Mouse (Mus musculus): ENCODE measurements around the gene Col17a1.

The Col17a1 gene

DNA sequence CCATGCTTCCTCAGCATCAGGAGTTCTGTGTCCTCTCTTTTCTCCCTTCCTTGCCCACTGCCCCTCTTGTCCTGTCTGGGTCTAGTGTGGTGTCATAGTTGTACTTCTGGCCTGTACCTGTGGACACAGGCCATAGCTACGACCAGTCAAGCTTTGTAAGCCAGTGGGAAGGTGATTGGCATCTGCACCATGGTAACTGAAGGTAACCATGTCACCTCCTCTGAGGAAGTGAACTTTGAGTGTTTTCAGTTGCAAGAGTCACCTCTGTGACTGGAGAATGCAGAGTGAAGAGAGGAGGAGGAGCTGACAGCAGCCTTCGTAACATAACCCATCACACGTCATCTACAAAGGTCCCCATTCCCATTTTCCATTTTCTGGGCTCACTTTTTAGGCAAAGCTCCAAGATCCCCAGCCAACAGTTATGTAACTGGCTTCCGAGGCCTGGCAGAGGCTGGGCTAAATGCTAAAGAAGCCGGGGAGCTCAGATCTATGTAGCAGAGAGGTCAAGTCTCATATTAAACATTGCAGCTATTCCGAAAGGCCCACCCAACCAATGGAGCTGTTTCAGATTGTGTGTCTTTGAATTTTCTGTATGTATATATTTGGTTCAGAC, 45.3 kb downstream of the Col17a1 start:
- no peak for TF ChIP-seq GATA4 (IDR thresholded peaks at IDR 0.05; ENCODE audit: insufficient replicate concordance, low read length)

DNA sequence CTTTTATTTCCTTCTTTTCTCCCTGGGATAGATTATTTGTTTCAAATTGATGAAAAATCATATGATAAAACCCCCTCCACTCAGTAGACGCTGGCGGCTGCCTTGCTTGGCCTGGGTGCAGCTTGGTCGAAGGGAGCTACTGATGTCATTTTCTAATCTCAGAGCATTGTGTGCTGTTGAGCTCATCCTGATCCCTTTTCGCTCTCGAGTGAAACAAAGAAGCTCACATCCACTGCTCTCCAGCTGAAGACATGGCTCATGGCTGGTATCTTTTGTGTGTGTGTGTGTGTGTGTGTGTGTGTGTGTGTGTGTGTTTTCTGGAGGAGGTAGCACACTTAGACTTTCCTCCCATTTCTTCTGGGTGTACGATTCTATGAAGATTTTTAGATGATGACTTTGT, 46.3 kb downstream of the Col17a1 start:
- TF ChIP-seq GATA4 (IDR thresholded peaks at IDR 0.05; ENCODE audit: insufficient replicate concordance, low read length), result no peak

DNA sequence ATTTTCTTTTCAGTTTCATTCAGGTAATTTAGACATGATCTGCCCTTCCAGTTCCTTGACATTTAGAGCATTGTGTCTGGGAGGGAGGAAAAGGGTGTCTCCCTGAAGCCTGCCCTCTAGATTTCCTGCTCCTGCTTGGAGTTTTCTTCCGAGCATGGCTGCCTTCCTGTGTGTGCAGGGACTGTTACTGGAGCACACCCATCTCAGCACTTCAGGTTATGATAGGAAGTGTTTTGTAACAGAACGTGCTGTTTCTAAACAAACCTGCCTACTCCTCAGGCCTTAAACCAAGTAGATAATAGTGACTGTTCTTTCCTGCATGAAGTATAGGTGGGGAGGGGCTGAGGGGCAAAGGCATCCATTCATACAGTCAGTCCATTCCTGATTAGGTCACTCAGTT, 48.0 kb downstream of the Col17a1 start:
- no peak for TF ChIP-seq GATA4 (IDR thresholded peaks at IDR 0.05; ENCODE audit: insufficient replicate concordance, low read length)

DNA sequence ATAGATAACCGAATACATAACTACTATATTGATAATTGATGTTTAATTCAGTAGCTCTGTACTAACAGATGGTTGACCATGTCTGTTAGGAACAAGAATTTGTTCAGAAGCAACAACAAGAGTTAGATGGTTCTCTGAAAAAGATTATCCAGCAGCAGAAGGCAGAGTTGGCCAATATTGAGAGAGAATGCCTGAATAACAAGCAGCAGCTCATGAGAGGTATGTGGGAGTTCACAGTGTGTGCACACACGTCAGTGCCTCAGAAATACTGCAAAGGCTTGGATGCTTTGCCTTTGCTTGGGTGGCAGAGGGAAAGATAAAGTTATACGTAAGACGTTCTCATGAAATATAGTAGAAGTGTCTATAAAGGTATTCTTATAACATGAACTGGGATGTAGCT, 56.5 kb downstream of the Col17a1 start:
- no peak for TF ChIP-seq GATA4 (IDR thresholded peaks at IDR 0.05; ENCODE audit: insufficient replicate concordance, low read length)

DNA sequence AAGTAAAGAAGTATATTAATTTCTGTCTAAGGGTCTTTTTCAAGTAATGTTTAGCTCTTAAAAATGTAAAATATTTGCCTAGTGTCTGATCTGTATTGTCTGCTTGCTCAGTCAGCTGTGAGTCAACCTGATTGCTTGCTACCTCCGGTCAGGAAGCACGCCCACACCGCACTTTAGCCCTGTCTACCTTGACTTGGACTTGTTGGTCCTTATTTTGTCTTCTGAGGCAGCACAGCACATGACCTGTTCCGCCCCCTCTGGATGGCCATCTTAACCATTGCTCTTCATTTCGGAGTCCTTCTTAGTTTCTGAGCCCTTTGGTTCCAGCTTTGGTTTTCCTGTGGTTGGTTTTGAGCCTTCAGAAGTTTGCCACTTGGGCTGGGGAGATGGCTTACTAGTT, 60.1 kb downstream of the Col17a1 start:
- no peak for TF ChIP-seq GATA4 (IDR thresholded peaks at IDR 0.05; ENCODE audit: insufficient replicate concordance, low read length)

DNA sequence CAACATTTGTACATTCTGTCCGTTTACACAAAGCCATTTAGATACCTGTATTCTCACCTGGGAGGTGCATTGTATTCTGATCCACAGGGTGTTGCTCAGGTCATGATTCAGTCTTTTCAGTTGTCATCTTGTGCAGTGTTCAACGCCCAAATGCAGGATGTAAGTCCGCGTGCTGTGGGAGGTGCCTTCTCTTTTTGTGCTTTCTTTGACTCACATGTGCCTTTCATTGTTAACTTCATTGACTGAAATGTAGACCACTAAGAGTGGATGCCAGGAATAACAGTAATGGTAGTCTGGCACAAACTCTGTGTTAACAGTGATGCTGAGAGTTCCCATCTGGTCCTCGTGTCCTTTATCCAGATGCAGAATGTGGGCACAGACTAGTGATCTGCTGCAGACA, 61.5 kb downstream of the Col17a1 start:
- TF ChIP-seq GATA4 (IDR thresholded peaks at IDR 0.05; ENCODE audit: insufficient replicate concordance, low read length), result no peak

DNA sequence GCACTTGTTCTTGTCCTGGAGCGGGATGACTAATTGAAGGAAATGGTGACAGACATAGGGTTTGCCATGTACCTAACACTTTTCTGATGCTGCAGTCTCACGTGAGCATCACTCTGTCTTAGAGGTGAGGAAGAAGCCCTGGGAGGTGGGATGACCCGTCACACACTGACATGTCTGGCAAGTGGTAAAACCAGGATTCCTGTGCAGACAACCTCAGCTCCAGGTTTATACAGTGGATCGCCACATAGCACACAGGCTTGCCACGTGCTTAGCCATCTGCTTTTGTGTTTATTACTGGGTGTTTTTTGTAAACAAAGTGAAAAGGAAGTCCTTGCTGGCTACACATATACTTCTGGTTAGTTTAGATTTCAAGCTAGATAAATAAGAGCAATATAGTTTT, 62.8 kb downstream of the Col17a1 start:
- TF ChIP-seq GATA4 (IDR thresholded peaks at IDR 0.05; ENCODE audit: insufficient replicate concordance, low read length), result no peak

DNA sequence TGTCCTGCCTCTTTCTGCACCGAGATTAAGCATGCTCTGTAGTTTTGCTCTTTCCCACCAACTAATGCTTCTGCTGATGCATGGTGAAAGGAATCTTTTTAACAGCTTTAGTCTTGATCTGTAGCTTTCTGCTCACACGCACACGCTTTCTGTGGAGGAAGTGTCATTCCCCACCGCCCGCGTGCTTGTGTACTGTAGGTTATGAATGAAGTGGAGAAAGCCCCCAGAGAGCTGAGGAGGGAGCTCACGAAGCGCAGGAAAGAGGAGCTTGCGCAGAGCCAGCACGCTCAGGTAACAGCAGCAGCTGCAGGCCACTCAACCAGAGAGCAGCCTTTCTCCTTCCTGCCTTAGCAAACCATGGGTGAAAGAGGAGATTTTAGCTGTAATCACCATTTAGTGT, 64.4 kb downstream of the Col17a1 start:
- TF ChIP-seq GATA4 (IDR thresholded peaks at IDR 0.05; ENCODE audit: insufficient replicate concordance, low read length), result no peak

DNA sequence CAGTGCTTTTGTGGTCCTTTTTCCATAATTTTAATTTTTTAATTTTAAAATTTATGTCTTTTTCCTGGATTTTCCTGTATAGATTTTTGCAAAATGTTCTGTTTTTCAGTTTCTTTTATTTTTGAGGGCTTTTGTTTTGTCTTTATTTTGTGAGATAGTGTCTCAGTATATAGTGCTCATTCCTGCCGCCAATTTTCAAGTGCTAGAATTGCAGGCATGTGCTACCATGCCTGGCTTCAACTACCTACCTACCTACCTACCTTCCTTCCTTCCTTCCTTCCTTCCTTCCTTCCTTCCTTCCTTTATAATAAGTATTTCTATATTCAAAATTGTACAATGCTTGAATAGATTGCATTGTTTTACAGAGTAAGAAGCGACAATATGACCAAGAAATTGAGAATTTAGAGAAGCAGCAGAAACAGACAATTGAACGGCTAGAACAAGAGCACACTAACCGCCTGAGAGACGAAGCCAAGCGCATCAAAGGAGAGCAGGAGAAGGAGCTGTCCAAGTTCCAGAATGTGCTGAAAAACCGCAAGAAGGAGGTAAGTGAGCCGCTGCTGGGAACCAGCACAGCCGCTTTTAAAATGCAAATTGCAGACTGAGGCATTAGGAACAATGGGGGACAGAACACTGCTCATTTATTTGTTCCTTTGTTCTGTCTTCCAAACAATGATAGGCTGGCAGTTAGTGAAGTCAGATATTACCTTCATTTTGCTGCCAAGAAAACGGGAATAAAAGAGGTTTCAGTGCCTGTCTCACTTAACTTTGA, 66.8 kb downstream of the Col17a1 start:
- no peak for TF ChIP-seq GATA4 (IDR thresholded peaks at IDR 0.05; ENCODE audit: insufficient replicate concordance, low read length)

DNA sequence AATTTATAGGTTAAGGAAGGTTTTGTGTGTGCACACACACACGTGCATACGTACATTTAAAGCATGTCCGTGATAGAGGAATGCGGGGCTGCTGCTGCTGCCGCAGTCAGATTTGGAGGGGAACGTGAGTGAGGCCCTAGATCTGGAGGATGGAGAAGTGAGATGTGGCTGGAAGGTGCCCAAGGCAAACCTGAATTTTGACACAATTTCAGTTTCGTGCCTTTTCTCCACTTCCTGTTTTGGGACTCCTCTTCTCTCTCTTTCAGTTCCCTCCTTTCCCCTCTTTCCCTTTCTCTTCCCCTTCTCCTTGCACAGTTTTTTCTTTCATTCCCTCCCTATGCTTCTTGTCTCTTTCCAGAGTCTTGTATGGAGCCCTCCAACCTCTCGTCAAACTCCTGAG, 70.4 kb downstream of the Col17a1 start:
- TF ChIP-seq GATA4 (IDR thresholded peaks at IDR 0.05; ENCODE audit: insufficient replicate concordance, low read length), result no peak

DNA sequence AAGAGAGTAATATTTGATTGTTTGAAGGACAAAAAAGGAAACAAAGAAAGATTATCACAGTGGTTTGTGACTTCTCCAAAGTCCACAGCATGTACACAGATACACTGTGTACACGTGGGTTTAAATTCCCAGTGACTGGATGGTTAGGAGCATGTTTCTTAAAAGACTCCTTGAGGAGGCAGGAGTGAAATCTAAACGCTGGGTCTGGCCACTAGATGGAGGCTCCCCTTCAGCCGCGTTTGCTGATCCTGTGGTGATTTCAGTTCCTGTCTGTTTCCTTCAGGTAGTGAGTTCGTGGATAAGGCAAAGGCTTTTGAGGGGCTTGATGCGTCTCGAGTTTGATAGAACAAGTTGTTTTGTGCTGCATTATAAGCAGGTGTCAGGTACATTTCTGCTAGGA, 78.5 kb downstream of the Col17a1 start:
- no peak for TF ChIP-seq GATA4 (IDR thresholded peaks at IDR 0.05; ENCODE audit: insufficient replicate concordance, low read length)

DNA sequence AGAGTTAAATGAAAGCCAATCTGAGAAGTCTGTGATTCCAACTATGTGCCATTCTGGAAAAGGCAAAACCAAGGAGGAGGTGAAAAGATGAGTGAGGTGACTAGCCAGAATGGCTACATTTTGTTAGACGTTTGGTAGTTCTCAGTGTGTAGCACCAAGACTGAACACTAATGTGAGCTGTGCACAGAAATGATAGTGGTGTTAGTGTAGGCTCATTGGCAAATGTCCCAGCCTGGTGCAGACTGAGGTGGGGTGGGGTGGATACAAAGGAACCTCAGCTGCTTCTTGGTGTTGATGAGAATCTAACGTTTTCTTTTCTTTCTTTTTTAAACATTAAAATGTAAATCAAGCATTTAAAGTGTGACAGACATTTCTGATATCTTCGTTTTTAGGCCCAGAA, 83.4 kb downstream of the Col17a1 start:
- no peak for TF ChIP-seq GATA4 (IDR thresholded peaks at IDR 0.05; ENCODE audit: insufficient replicate concordance, low read length)
